Mouse (Mus musculus): ENCODE data around the gene Mxd3.

DNA sequence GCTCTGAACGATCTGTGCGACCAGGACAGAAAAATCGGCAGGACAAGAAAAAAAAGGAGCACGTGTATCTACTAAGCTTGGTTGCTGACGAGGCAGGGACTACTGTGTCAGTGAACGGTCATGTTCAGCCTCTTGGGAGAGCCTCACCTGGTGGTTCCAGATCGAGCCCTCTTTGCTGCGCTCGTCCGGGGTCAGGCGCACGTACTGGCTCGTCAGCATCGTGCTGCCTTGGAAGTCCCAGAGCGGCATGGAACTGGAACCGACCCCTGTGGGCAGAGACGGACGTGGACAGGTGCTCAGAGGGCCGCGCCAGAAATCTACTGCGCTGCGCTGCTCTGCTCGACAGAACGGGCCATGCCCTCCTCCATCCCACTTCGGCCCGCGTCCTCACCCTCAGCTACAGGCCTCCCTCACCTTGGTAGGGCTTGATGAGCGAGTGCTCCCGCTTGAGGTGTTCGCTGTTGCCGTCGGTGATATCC lies 32.4 kb upstream of the Mxd3 start:
- TF ChIP-seq CTCF (IDR thresholded peaks at IDR 0.05; ENCODE audit: insufficient read depth, low read depth, low read length) (no peak), POLR2A (IDR thresholded peaks at IDR 0.05; ENCODE audit: insufficient read depth, low read depth, low read length) (no peak)

Measured in olfactory bulb, adult 2 months (tissue).